Mouse (Mus musculus): ENCODE measurements around the gene Hs3st1.

DNA sequence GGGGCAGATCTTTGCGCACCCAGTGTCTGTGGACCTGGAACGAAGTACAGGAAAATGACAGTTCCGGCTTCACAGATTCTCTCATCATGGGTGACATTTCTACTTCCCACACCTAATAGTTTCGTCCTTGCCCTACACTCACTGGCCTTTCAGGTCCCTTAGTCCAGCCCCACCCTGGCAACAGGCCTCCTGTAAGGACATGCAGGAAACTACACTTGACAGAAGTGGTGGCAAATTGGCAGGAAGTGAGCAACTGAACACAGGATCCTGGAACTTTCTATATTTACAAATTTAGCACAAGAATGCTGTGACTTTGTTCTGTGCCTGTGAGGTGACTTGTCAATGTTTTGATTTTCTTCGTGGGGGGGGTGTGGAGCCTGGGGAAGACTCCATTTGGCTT, 40.1 kb downstream of the Hs3st1 start:
- no peak for TF ChIP-seq GATA1 (IDR thresholded peaks at IDR 0.05; ENCODE audit: low read length)
- no peak for TF ChIP-seq TAL1 (IDR thresholded peaks at IDR 0.05; ENCODE audit: low read length)

Measured in erythroblast, embryonic 14.5 days (primary cell).